Mouse (Mus musculus): ENCODE results near the gene 2300009A05Rik. TPM values are rescaled to one million over a fixed set of nuclear protein-coding genes. Genes with fewer than 3 reads are reported as not detected.

The 2300009A05Rik gene
- 1 to 10 TPM; 5.7 to 5.8 TPM for total RNA-seq (2023)

GRCm38 (mm10) chr9:63398611-63399462, at the start of gene 2300009A05Rik:
TSS of gene 2300009A05Rik (minus strand) at chr9:63399246.

DNA sequence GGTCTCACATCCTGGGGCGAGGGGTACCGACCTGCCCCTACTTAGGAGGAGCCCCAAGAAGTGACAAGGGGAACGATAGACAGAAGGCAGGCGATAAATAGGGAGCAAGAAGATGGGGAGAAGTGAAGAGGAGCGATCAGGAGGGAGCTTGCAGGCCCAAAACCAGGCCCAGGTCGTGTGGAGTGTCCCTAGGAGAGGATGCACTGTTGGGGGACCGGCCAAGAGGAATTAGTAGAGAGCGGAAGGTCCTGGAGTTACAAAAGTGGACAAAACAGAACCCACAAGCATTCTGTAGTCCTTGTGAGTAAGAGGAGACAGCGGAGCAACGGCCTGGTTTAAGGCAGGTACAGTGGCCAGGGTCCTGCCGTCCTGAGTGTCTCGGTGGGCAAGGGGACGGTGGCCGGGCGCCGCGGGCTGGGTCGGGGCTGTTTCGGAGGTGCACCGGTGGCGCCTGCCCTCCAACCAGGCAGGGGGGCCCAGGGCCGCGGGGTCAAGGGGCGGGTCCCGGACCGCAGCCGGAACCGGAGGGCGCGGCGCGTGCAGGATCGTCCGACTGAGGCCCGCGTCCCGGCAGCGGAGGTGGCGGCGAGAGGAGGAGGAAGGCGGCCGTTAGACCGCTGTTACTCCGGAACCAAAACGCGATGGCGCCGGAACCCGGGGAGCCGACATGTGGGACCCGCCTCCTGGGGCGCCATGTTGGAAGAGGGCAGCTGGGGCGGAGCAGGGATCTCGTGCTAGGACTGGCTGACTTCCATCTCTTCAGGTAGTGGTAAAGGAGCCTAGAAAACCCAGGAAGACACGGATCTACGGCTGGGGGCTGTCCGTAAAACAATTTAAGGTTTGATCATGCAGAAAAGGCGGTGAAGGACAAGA, 21.5 kb downstream of the 2300009A05Rik start, which contains the start of gene Map2k5:
Map2k5 (minus strand) TSS at position 633 of the 873 bp plus-strand sequence.

Other genes starting within 250 kb of the 2300009A05Rik start
- gene Map2k5, start 21.3 kb downstream of the 2300009A05Rik start, total RNA-seq (2023) = 10 to 100 TPM; 20.0 to 21.1 TPM
- gene Iqch, start 203.2 kb upstream of the 2300009A05Rik start, total RNA-seq (2023) = not detected
- gene Aagab, start 203.4 kb upstream of the 2300009A05Rik start, total RNA-seq (2023) = 10 to 100 TPM; 29.8 to 32.6 TPM